Mouse (Mus musculus) kidney, postnatal 14 days (tissue): ENCODE measurements around the gene Slc1a7.

Experiments used
- DNase-seq: peaks from one replicate; pipeline ENCODE4 v3.0.0; 2022; ENCODE audit warnings: mixed read lengths

Slc1a7 gene

GRCm38 (mm10) chr4:107971162-107971561 is 3.0 kb downstream of the Slc1a7 start:
- DNase-seq: no peak

GRCm38 (mm10) chr4:107974527-107974926 is 6.4 kb downstream of the Slc1a7 start:
- no peak for DNase-seq

GRCm38 (mm10) chr4:107975004-107975403 is 6.9 kb downstream of the Slc1a7 start:
- no peak for DNase-seq

GRCm38 (mm10) chr4:107977593-107977992 is 9.5 kb downstream of the Slc1a7 start:
- no peak for DNase-seq

GRCm38 (mm10) chr4:107979530-107979929 is 11.4 kb downstream of the Slc1a7 start:
- DNase-seq: peak; percentile 54

GRCm38 (mm10) chr4:107980002-107980600 is 12.0 kb downstream of the Slc1a7 start:
- DNase-seq: no peak

- DNase-seq: peak; percentile 43
Measured at GRCm38 (mm10) chr4:107983717-107984116, 15.6 kb downstream of the Slc1a7 start.

- peak; percentile 77 for DNase-seq
Measured at GRCm38 (mm10) chr4:107984282-107984981, 16.3 kb downstream of the Slc1a7 start.

GRCm38 (mm10) chr4:107985812-107986211 is 17.7 kb downstream of the Slc1a7 start:
- DNase-seq: no peak

GRCm38 (mm10) chr4:107986386-107987168 is 18.4 kb downstream of the Slc1a7 start:
- DNase-seq: no peak

- DNase-seq: no peak
Measured at GRCm38 (mm10) chr4:107988931-107989330, 20.8 kb downstream of the Slc1a7 start.

GRCm38 (mm10) chr4:107990818-107991217 is 22.7 kb downstream of the Slc1a7 start:
- peak; percentile 36 for DNase-seq

- no peak for DNase-seq
Measured at GRCm38 (mm10) chr4:107991879-107992278, 23.7 kb downstream of the Slc1a7 start.

- no peak for DNase-seq
Measured at GRCm38 (mm10) chr4:107995011-107995410, 26.9 kb downstream of the Slc1a7 start.

- DNase-seq: no peak
Measured at GRCm38 (mm10) chr4:107995727-107996126, 27.6 kb downstream of the Slc1a7 start.

GRCm38 (mm10) chr4:107996418-107996986 is 28.4 kb downstream of the Slc1a7 start:
- no peak for DNase-seq

GRCm38 (mm10) chr4:107998641-107999332 is 30.7 kb downstream of the Slc1a7 start:
- DNase-seq: peak; percentile 77

- peak; percentile 27 for DNase-seq
Measured at GRCm38 (mm10) chr4:107999380-107999779, 31.2 kb downstream of the Slc1a7 start.

- DNase-seq: no peak
Measured at GRCm38 (mm10) chr4:108005328-108005727, 37.2 kb downstream of the Slc1a7 start.

GRCm38 (mm10) chr4:108007532-108008103 is 39.5 kb downstream of the Slc1a7 start:
- no peak for DNase-seq

- no peak for DNase-seq
Measured at GRCm38 (mm10) chr4:108008541-108008940, 40.4 kb downstream of the Slc1a7 start.

GRCm38 (mm10) chr4:108014466-108014865 is 46.3 kb downstream of the Slc1a7 start:
- DNase-seq: no peak
